Mouse (Mus musculus): ENCODE results near the gene 4921504E06Rik.

Gene 4921504E06Rik

GRCm38 (mm10) chr2:19553821-19554592 lies at the start of gene 4921504E06Rik:
TSS of gene 4921504E06Rik (minus strand) at chr2:19553914.
- DNase-seq (ENCODE audit: low read depth, low spot score) = peak; percentile 96

GRCm38 (mm10) chr2:19601386-19601925 lies 47.7 kb upstream of the 4921504E06Rik start:
- DNase-seq (ENCODE audit: low read depth, low spot score) = no peak

GRCm38 (mm10) chr2:19600860-19601259 lies 47.1 kb upstream of the 4921504E06Rik start:
- DNase-seq (ENCODE audit: low read depth, low spot score) = no peak

- DNase-seq (ENCODE audit: low read depth, low spot score) = no peak
Measured at GRCm38 (mm10) chr2:19599801-19600200, 46.1 kb upstream of the 4921504E06Rik start.

DNA sequence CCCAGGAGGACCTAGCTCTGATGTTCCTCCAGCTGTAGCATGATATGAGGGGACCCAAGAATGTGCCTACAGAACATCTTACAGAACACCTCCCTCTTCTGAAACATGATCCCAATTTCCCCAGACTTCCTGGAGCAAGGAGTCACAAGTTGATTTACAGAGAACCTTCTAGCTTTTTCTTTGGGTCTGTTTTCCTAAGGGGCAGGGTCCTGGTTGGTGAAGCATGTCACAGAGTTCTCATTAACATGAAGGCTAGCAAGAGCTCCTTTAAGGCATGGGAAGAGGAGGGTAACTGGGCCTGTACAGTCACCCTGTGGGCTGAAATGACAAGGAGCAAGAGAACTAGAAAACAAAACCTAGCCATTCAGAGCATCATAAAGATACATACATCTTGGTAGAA lies 43.3 kb upstream of the 4921504E06Rik start:
- no peak for DNase-seq (ENCODE audit: low read depth, low spot score)

- DNase-seq (ENCODE audit: low read depth, low spot score) = no peak
Measured at GRCm38 (mm10) chr2:19596426-19596825, 42.7 kb upstream of the 4921504E06Rik start.

DNA sequence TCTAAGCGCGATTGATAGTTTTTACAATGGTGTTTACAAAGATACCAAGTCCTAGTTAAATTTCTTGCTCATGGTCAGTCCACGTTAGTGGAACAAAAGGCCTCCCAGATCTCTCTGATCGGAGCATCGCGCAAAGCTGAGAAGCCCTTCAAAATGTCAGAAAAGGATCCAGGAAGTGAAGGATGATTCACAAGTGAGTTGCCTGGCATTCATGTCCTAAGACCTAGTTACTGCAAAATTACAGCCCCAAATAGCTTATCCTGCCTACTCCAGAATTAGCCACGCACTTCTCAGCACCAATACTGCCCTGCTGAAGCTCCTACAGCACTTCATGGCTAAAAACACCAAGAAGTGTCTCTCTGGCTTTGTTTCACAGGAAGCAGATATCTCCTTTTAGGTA lies 41.1 kb upstream of the 4921504E06Rik start:
- no peak for DNase-seq (ENCODE audit: low read depth, low spot score)

- DNase-seq (ENCODE audit: low read depth, low spot score) = no peak
Measured at GRCm38 (mm10) chr2:19579846-19580245, 26.1 kb upstream of the 4921504E06Rik start.

DNA sequence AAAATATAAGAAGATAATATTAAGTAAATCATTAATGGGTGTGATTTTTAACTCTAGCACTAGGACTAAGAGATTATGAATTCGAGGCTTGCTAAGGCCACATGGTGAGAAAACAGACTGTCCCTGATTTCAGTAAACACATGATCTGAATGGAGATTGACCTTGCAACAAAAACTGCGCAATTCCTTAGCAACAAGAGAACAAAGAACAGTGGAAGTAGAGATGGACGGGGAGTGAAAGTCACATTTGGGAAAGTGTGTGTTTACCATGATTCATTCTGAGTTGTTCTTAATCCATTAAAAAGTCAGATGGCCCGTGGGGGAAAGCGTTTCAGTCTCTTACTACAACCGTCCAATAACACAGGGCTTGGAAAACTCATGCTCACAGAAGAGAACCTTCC lies 25.5 kb upstream of the 4921504E06Rik start:
- DNase-seq (ENCODE audit: low read depth, low spot score) = no peak

GRCm38 (mm10) chr2:19562114-19562829 lies 8.6 kb upstream of the 4921504E06Rik start:
- DNase-seq (ENCODE audit: low read depth, low spot score) = no peak

DNA sequence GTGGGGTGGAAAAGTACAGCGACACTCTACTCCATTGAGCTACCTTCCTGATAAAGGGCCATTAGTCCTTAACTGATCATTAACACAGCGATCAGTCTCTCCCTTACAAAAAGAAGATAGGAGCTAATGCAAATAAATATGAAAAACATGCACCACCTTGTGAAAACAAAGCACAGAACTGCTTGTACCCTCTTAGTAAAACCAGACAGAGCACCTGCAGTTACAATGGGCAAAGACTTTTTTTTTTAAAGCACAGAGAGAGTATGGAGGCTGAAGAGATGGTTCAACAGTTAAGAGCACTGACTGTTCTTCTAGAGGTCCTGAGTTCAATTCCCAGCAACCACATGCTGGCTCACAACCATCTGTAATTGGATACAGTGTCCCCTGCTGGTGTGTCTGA lies 6.9 kb upstream of the 4921504E06Rik start:
- DNase-seq (ENCODE audit: low read depth, low spot score) = no peak

- DNase-seq (ENCODE audit: low read depth, low spot score) = no peak
Measured at GRCm38 (mm10) chr2:19560071-19560470, 6.4 kb upstream of the 4921504E06Rik start.

GRCm38 (mm10) chr2:19551396-19551795 lies 2.3 kb downstream of the 4921504E06Rik start:
- DNase-seq (ENCODE audit: low read depth, low spot score) = no peak

DNA sequence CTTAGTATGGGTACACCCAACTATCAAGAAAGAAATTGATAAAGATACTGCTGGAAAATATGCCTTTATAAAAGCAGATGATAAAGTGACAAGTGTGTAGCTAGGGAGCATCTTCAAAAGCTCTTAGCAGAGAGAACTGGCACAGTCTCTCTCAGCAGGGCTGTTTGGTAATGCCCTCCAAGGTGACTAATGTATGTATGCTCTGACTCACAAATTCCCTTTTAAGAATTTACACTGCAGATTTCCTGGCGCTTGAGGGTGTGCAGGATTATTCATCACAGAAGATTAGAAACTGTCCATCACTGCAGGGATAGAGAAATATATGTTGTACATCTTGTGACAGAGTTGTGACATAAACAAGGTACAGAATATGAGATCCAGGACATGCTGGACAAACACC lies 12.8 kb downstream of the 4921504E06Rik start:
- no peak for DNase-seq (ENCODE audit: low read depth, low spot score)

- DNase-seq (ENCODE audit: low read depth, low spot score) = no peak
Measured at GRCm38 (mm10) chr2:19529428-19529827, 24.3 kb downstream of the 4921504E06Rik start.

DNA sequence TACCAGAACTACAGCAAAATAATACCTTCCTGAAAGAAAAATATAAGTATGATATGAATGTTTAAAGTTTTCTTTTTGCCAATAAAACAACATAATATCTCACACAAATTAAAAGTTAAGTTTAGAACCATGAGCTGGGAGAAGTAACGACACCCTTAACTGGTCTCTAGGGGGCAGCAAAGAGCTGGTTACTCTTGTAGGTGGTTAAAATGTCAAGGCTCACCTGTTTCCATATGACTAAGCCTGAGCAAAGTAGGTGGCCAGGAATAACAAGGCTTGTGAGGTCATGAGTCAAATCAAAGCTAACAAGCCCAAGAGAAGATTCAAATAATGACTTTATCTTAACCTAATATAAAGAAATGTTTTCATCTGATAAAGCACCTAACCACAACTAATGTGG lies 24.9 kb downstream of the 4921504E06Rik start:
- DNase-seq (ENCODE audit: low read depth, low spot score) = peak; percentile 62

DNA sequence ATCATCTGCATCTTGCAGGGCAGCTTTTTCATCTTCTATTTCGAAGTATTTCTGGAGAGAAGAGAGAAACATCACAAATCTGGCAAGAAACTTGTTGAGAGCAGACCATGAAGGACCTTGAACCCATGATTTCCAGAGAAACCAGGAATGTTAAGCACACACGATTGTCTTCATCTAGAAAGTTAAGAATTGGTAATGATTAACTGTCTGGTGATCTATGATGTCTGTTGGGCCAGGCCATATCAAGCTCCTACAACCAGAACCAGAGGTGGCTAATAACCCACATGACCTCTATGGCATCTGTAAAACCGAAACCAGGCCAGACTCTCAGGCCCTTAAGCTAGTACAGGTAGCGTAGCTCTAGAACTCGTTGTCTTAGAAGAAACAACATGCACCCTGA lies 29.6 kb downstream of the 4921504E06Rik start:
- no peak for DNase-seq (ENCODE audit: low read depth, low spot score)

DNA sequence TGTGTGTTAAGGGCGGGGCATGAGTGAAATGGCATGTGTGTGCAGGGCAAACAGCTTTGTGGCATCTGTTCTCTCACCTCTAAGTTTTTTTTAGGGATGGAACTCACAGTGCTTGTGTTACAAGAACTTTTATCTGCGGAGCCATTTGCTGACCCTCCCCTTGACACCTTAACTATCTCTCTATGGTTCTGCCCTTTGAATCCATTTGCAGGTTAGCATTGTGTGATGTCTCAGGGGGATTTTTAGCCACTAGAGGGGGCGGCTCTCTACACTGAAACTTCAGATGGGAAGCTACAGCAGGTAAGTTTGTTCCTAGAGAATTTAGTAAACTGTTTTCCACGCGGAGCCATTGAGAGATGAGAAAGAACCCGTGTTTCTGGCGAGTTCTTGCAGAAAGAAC lies 32.1 kb downstream of the 4921504E06Rik start:
- DNase-seq (ENCODE audit: low read depth, low spot score) = no peak

- DNase-seq (ENCODE audit: low read depth, low spot score) = no peak
Measured at GRCm38 (mm10) chr2:19520617-19521016, 33.1 kb downstream of the 4921504E06Rik start.

DNA sequence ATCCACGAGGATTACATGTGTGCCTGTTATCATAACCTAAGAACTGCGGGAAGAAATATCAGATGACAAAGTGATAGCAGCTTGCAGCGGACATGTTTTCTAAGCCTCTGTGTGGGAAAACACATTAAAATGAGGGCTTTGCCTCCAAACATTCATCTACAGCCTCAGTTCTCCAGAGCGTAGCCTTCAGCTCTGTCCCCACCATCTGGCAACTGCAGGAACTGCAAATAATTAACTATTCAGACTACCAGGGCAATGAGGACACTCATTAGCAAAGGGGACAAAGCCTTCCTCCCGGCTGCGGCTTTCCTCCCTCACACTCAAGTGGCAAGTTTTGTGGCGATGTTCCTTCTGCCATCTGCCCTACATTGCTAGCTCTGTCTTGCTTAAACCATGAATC lies 33.9 kb downstream of the 4921504E06Rik start:
- DNase-seq (ENCODE audit: low read depth, low spot score) = no peak

- DNase-seq (ENCODE audit: low read depth, low spot score) = no peak
Measured at GRCm38 (mm10) chr2:19517952-19518351, 35.8 kb downstream of the 4921504E06Rik start.

DNA sequence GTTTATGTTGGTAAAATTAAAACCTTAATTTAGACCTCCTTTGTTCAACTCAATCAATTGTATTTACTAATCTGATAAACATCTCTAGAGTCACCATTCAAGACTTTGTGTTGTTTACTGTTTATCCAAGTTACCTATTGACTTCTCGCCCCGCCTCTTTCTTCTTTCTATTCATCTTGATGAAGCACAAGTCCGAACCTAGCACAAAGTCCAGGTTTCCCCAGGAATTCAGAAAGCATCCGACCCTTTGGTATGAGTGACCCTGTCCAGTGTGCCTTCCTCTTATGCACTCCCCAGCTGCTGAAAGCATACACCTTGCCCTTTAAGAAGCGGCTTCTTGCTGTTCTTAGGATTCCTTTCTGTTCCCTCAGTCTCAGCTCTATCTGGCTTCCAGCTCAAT lies 41.3 kb downstream of the 4921504E06Rik start:
- DNase-seq (ENCODE audit: low read depth, low spot score) = no peak

DNA sequence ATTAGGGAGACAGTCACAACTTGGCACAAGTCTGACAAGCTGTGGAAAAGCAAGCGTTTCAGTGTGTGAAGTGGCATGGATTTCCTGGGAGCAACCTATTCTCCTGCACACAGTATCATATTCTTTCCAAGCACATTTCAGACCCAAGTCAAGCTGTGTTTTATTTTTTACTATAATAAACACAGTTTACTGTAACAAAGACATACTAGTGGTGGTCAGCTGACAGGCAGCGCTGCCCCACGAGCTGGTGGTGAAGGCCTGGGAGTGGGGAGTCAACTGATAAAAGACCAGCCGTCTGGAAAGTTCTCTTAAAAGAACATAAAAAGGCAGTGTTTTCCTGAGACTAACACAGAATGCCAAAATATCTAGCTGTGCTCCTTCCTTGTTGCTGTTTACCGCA lies 42.7 kb downstream of the 4921504E06Rik start:
- DNase-seq (ENCODE audit: low read depth, low spot score) = no peak
